Mouse (Mus musculus) brain, embryonic 14.5 days (tissue): Measurements from ENCODE around the gene Ccdc34. TPM values are rescaled to one million over a fixed set of nuclear protein-coding genes. Genes with fewer than 3 reads are reported as not detected.
"Not testable (repeated sequence)": the region's sequence is repeated elsewhere in the genome, so short reads cannot be mapped to it uniquely, and the experiment has no call there.

Experiments used
- DNase-seq: peaks from one replicate; pipeline ENCODE4 v3.0.0-alpha.2; 2011; ENCODE audit warnings: low read depth
- CTCF ChIP-seq: fragments of 200-500 bp; IDR thresholded peaks from 2 replicates; pipeline ENCODE4 v1.5.1; 2012; ENCODE audit warnings: inconsistent platforms, mild to moderate bottlenecking, moderate library complexity, borderline replicate concordance; ENCODE audit not compliant: insufficient read depth, insufficient read length; ENCODE audit errors: extremely low read depth
- POLR2A ChIP-seq: fragments of 200-500 bp; IDR thresholded peaks from 2 replicates; pipeline ENCODE4 v1.6.1; 2012; ENCODE audit warnings: mild to moderate bottlenecking, inconsistent platforms, borderline replicate concordance; ENCODE audit not compliant: poor library complexity, insufficient read depth, insufficient read length, severe bottlenecking; ENCODE audit errors: extremely low read depth
- polyA plus RNA-seq: library from polyadenylated mRNA; depleted of rRNA; stranded (reverse); fragments of >200 nt; gene quantifications from 2 replicates; pipeline ENCODE4 v1.2.3, GENCODE M21; 2012

Ccdc34 gene
- polyA plus RNA-seq, 1 experiment, result 28.7 TPM

DNA sequence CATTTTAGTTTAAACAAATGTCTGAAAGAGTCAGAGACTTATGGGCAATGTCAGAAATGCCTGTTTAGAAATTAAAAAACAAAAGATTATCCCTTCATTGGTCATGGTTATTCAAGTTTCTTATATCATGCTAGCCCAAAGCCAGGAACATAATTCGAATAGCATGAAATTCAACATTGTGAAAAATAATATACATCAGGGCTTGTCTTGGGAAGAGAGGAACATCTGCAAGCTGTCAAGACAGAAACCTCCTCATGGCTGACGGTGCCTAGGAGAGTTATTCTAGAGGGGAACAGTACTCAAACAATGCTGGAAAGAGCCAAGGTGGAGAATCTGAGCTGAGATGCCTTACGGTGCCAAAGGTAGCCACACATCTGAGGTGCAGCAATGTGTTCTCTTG is 96.5 kb downstream of the Ccdc34 start:
- no peak for DNase-seq
- TF ChIP-seq CTCF, result no peak
- no peak for TF ChIP-seq POLR2A

DNA sequence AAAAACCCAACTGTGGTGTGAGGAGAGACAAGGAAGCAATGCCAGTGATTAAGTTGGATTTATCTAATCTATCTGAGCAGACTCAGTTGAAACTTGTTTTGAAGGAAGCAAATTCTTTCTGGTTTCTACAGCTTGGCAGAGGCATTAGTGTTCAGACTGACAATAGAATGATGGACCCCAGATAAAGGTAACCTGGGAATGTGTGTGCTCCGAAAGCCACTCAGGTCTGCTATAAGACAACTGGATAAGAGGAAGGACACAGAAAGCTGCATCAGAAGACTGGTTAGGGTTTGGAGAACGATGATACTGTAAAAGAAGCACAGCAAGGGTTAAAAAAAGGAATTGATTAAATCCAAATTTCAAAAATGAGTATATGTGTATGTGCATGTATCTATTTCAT is 111.8 kb downstream of the Ccdc34 start:
- TF ChIP-seq CTCF, result no peak
- no peak for TF ChIP-seq POLR2A
- no peak for DNase-seq

DNA sequence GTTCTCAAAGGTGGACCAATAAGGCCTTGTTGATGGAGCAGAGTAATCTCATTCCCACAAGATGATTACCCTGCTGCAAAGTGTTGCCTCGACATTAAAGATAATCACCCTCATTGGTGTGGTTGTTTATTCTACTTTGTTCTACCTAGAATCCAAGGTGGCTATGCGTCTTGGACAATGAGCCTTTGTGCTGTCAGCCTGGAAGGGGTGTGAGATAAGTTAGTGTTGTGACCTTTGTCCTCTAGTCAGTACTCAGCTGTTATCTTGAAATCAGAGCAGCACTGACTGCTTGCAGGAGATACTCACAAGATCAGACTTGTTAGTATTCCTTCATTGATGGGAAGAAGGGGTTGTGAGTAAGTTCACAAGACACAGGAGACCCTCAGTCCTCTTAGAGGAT is 114.0 kb downstream of the Ccdc34 start:
- no peak for TF ChIP-seq POLR2A
- TF ChIP-seq CTCF, result no peak
- no peak for DNase-seq

DNA sequence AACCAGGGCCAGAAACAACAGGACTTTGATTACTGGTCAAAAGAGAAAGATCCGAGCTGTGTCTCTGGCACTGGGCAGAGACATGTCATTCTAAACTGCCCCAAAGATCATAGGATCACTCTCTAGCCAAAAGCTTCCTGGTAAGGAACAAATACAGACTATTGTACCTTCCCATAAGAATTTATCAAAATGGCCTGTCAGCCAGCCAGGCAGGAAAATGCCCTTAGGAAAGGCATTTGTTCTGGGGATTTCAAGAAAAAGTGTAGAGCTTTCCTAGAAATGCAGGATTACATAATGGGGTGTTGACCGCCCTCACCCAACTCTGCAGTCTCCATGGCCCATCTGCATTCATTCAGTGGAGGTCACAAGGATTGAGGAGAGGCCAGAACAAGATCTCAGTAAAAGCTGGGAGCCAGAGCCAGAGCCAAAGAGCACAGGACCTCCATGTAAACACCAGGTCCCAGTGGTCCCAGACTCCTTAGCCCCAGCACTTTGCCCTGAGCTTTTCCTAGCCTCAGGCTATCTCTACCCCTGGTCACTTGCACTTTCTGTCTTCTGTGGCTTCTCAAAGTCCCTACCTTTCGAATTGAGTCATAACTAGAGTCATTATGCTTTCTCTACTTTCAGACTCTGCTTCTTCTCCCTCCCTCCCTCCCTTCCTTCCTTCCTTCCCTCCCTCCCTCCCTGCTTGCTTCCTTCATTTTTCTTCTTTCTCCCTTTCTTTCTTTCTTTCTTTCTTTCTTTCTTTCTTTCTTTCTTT is 115.9 kb downstream of the Ccdc34 start:
- DNase-seq, result no peak
- no peak for TF ChIP-seq POLR2A
- TF ChIP-seq CTCF, result no peak

DNA sequence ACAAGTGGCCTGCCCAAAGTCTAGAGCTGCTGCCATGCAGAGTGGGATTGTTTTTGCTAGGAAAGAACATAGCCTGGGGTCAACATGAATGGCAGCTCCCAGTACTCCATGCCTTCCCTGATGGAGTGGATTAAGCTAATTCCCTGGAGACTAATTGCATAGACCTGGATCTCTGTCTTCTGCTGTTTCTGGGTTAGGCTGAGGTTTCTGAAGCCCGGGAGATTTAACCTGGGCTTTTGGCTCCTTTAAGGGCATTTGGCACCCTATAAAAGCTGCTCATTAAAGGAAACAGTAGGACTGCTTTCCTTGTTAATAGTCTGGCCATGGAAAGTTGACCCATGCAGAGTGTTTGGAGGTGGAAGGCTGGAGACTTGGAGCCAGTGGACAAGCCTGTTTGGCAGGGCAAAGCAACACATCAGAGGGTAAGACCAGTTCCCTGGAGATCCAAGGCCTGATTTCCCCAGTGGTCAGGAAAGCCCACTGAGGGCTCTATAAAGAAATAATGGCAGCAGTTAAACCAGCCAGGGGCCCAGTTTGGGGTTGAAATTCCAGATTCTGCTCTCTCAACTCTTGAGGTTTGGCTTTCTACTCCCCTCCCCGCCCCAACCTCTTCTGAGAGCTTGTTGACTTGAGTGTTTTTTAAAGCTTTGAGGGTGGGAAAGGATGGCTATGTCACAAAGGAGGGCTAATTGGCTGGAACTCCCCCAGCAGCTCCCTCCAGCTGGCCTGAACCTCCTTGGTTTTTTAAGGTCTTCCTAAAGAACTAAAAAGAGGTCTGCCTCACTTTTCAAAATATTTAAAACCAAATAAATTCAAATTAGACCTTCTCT is 117.4 kb downstream of the Ccdc34 start:
- DNase-seq, result peak; percentile 1
- TF ChIP-seq POLR2A (no peak), CTCF (no peak)

DNA sequence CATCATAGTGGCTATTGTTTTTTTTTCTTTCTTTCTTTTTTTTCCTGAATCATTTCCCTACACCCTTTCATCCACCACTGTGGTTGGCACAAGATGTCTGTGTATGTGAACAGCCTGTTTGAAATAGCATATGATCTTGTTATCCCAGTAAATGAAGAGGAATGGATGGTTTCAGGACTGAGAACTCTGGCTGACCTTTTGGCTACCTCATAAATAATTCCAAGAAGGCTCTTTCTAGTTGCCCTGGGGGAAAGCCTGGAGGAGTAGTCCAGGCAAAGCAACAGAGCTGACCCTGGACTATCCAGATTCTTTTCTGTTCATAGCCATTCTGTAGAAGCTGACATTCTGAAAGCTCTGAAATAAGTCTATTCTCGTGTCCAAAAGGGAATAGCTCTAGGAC is 119.7 kb downstream of the Ccdc34 start:
- no peak for TF ChIP-seq POLR2A
- no peak for TF ChIP-seq CTCF
- DNase-seq, result no peak

DNA sequence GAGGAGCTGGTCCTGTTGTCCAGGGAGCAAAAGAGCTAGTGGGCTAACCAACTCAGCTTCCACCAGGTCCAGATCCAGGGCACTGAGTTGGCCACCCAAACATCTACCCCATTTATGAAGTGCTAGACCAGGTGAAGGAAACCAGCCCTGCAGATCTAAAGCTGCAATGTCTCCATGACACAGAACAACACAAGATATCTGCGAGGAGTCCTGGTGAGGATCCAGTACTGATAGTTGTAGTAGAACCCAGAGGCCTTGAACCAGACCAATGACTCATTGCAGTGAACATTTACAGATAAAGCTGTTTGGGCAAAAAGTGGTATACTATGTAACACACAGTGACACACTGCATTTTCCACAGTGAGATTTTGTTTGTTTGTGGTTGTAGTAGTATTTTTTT is 120.5 kb downstream of the Ccdc34 start:
- no peak for TF ChIP-seq CTCF
- no peak for TF ChIP-seq POLR2A
- no peak for DNase-seq

DNA sequence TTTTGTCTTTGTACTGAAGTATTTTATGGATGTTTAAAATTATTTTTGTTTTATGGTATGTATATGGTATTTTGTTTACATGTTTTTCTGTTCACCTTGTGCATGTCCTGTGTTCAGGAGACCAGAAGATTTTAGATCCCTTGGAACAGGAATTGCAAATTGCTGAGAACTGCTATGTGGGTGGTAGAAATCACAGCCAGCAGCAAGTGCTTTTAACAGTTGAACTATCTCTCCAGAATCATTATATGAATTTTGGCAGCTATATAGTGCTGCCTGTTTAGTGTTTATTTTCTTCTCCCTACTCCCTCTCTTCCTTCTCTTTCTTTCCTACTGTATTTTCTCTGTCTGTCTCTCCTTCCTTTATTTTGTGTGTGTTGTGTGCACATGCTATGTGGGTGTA is 130.4 kb downstream of the Ccdc34 start:
- not testable (repeated sequence) for DNase-seq

DNA sequence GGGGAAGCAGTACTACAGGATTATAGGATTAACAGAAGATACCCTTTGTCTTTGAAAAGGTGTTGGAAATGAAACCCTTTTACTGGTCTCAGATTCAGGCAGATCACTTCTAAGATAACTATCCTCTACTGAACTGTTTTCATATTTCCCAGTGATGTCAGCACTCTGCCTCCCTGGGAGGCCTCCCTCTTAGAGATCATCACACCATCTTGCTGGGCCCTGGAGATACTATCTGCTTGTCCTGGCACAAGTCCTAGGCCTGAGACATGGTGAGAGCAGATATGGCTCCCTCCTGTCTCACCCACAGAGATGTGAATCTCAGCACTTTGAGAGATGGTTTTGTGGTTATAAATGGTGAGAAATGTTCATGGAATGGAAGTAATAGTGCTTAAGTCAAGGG is 131.6 kb downstream of the Ccdc34 start:
- no peak for TF ChIP-seq CTCF
- TF ChIP-seq POLR2A, result no peak

DNA sequence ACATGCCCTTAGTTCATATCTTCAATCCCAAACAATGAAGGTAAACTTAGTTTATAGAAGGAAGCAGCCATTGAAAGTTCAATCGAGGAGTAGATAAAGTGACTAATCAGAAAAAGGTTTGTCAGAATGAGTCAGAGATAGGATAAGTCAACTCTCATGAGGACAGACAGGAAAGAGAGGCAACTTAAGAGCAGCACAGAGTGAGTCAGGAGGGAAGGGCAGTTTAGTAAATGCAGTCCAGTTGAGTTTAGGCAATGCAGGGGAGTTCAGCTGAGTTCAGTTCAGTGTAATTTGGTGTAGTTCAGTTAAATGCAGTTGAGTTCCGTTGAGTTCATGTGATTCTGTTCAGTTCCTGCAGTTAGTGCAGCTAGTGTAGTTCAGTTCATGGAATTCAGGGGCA is 138.7 kb downstream of the Ccdc34 start:
- no peak for DNase-seq
- no peak for TF ChIP-seq POLR2A

More for the DNA sequence above, 131.6 kb downstream of the Ccdc34 start:
- DNase-seq, result no peak

DNA sequence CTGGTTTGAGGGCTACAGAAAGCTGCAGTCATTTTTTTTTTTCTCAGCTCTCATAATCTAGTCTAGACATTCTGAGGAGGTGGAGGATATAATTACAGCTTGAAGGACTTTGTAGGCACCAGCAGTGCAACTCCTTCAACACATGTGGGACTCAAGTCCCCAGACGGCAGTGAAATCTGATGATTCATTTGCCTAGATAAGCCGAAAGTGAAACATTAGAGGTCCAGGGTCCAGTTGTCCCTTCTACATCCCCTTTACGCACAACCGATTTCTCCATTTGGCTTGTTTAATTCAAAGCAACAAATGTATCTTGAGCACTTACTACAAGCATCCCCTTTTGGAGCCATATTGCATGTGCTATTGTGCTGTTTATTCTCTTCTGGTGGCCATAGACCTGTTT is 147.4 kb downstream of the Ccdc34 start:
- TF ChIP-seq POLR2A, result no peak
- TF ChIP-seq CTCF, result no peak
- DNase-seq, result no peak

DNA sequence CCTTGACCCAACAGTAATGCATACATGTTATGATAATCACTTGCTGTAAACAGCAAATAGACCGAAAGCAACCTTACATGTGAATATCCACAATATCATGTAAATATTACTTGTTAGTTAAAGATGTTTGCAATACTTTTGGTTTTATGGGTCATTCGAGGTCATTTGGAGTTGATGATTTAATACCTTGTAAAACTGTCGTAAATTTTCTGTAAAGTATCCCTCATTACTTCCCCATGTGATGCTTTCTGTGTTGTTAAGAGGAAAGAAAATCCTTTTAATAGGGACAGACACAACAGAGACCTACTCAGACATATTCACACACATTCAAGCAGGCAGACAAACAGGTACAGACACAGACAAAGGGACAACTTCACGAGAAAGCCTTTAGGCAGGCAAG is 150.1 kb downstream of the Ccdc34 start:
- no peak for DNase-seq
- no peak for TF ChIP-seq POLR2A
- TF ChIP-seq CTCF, result no peak

DNA sequence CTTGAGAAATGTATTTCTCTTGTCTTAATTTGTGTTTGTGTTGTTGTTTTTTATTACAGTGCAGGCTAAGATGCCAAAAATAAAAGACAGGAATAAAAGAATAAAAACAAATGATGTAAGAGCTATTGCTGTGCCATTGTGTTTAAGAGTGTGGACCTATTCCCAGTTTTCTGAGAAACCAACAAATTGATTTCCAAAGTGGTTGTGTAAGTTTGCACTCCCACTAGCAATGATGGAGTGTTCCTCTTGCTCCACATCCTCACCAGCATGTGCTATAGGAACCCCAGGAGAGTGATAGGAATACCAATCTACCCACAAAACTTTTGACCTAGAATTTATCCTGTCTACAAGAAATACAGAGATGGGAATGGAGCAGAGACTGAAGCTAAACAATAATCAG is 150.7 kb downstream of the Ccdc34 start:
- DNase-seq, result no peak
- TF ChIP-seq CTCF, result no peak
- no peak for TF ChIP-seq POLR2A

DNA sequence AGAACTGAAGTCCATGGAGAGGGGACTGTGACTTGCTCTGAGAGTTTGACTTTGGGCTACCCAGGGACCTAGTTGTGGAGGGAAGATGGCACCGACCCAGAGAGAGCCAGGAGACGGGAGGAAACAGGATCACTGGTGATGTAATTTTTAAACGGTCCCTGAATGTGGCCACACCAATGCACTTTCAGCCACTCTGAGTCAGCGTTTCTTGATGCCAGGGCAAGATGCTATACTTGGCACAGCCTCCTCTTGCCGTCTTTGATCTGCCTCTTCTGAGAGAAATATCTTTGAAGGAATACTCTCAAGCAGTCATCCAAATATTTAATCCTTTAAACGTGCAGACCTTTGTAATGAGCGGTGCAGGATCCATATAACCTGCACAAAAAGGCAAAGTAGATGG is 154.8 kb downstream of the Ccdc34 start:
- TF ChIP-seq CTCF (no peak), POLR2A (no peak)
- peak; percentile 38 for DNase-seq
